Mouse (Mus musculus) mouse trophoblast stem cell (cell line): ENCODE data around the gene Kyat1.
"Not testable (repeated sequence)": the region's sequence is repeated elsewhere in the genome, so short reads cannot be mapped to it uniquely, and the experiment has no call there.

ENCODE experiments used
- in situ Hi-C, 2 experiments: fragments of 300-500 bp; cut with MseI, MboI; formaldehyde crosslinking; loops; 2 replicates in 1 of 2; 3 replicates in 1 of 2; pipeline ENCODE4 v1.15.1; 2025

The Kyat1 gene

DNA sequence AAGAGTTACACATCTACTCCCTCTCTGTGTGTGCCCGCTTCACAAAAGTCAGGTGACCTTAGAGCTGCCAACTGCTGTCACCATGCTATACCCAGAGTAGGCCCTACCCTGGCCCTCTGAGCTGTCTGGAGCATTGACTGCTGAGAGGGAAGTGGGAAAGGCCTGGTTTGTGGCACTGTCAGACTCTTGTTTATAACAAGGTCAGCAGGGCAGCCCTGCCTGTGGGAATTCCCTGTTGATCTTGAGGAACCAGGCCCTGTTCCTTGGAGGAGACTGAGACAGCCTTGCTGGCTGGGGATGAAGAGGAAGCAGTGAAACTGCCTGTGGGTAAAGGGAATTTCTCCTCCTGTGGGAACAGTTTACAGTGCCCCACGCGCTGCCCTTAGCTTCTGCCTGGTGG lies 9.1 kb upstream of the Kyat1 start:
- in situ Hi-C loops, result no loop called here

DNA sequence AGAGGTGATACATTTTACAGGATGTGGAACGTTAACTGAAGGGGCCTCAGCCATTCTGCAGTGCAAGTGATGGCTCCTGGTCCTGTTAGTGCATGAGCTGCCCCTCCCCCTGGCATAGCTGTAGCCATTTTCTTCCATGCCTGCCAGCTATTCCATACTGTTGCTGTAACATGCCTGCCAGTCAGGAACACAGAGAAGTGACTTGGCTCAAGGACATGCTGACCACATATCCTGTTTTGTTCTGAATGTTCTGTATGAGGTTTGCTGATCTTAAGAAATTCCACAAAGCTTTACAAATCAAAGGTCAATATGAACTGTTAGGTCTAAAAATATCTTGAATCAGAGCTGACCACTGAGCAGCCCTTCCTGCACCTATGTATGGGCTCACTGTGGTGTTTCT lies 7.3 kb upstream of the Kyat1 start:
- in situ Hi-C loops, result no loop called here

DNA sequence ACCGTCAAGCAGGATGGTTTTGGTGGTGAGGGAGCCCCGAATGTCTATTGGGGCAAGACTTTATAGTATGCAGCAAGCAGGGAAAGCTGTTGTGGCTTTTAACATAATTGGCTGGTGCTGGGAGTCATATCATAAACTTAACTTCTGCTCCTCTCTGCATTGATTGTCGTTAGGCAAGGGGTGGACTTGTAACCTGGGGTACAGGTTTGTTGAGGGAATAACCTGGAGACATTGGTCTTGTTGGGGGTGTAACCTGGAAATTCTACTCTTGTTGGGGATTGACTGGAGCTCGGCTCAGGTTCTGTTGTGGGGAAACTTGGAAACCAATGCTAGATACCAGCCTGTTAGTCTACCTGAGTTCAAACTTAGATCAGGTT lies 6.5 kb upstream of the Kyat1 start:
- in situ Hi-C loops, result no loop called here

GRCm38 (mm10) chr2:30211408-30212168 lies 5.9 kb upstream of the Kyat1 start:
- in situ Hi-C loops, result no loop called here

- in situ Hi-C loops, result no loop called here
These were observed 2.2 kb upstream of the Kyat1 start for GRCm38 (mm10) chr2:30207886-30208285.

DNA sequence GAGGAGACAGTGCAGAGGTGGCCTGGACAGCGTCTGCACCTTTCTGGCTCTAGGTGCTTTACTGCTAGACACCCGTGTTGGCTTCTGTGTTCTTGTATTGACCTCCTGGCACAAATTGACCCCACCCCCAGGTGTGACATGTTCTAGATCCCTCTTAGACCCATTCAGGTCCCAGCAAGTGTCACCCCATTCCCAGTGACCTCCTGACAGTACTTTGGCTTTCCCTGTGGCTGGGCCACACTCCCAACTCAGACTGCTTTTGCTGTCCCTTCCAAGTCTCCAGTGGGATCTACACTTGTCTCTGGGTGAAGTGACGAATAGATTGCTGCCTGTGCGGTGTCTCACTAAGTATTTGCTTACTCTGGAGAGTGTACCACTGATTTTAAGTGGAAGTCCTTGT lies 1.8 kb upstream of the Kyat1 start:
- in situ Hi-C loops, result no loop called here

DNA sequence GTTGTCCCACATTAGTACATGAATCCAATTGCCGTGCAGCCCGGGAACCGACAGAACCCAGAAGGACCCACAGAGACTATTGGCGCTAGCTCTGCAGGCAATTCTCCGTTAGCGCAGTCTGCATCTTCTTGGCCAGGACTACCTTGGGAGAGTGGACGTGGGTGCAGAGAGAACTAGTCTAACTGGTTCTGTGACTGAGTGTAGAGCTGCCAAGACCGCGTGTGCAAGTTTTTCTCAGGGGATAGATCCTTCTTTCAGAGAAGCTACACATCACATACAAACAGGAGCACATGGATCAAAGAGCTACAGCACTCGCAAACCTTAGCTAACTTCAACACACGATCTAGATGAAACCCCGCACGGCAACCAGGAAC lies 405 bp downstream of the Kyat1 start:
- in situ Hi-C loops, result no loop called here

GRCm38 (mm10) chr2:30203439-30203838 lies 2.2 kb downstream of the Kyat1 start:
- in situ Hi-C loops, result no loop called here

DNA sequence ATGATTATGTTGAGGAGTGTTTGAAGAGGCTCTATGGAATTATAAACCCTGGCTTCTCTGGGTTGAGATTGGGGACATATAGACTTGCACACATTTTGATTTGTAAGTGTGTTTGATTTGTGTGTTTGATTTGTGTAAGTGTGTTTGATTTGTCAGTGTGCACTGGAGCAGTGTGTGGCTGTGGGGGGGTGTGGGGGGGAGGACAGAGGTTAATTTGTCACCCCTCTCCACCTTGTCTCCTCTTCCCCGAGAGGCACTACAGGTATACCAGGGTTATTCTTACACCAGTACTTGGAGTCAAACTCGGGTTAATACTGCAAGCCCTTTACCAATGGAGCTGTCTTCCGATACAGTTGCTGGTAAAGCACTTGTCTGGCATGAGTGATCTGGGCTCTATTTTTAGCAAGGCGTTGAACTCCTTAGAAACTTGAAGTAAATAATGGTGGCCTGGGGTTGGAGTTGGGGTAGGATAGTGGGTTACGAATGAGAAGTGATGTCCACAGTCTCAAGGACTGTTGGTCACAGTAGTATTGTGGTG lies 5.2 kb downstream of the Kyat1 start:
- in situ Hi-C loops, result no loop called here

DNA sequence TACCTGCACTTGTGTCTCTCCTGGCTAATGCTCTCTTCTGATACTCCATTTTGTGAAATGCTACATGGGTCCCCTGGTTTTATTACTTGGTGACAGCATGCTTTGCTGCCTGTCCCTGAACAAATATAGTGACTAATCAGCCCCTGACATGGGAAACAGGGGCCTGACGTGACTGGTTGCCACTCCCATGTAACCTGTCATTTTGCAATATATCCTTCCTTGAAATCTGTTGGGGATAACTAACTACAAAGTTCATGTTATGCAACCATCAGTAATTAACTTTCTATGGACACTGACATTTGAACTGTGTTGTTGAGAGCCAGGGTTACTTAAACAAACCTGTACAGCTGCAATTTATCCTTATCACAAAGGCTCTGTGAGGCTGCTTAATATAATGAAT lies 5.7 kb downstream of the Kyat1 start:
- in situ Hi-C loops, result no loop called here

GRCm38 (mm10) chr2:30198021-30198420 lies 7.6 kb downstream of the Kyat1 start:
- in situ Hi-C loops, result no loop called here

GRCm38 (mm10) chr2:30194656-30195055 lies 11.0 kb downstream of the Kyat1 start:
- in situ Hi-C loops, result no loop called here

GRCm38 (mm10) chr2:30191790-30192580 lies 13.7 kb downstream of the Kyat1 start:
- in situ Hi-C loops, result no loop called here

GRCm38 (mm10) chr2:30185681-30186080 lies 20.0 kb downstream of the Kyat1 start:
- in situ Hi-C loops, result no loop called here

DNA sequence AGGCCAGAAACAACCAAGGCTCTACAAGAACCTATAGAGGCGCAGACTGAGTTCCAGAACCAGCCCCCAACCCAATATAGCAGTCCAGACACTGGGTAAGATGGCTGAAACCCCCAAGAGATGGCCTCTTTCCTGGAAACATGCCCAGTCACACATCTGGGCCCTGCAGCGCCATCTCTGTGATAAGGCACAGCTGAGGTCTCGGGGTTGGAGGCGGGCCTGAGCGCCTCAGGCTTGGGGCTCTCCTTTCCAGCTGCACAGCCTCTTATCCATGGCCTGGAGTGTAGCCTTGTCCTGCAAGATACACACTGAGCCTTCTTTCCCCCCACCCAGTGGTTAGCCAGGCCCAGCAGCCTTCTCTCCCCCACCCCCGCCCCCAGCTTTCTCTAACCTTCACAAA lies 20.4 kb downstream of the Kyat1 start:
- in situ Hi-C loops, result no loop called here

DNA sequence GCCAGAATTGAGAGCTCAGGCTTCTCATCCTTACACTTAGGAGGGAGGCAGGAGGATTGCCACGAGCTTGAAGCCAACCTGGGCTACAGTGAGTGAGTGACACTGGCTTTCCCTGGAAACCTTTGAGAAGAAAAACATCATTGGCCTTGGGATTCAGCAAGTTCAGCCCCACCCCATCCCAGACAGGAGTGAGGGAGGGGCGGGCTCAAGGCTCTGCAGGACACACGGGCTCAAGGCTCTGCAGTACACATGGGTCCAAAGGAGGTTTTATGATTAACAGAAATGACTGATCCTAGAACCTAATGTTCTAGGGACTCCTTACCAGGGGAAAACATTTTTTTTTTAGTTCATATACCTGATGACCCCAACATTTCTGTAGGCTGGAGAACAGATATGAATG lies 21.9 kb downstream of the Kyat1 start:
- in situ Hi-C loops, result no loop called here

- in situ Hi-C loops, result no loop called here
These were observed 23.2 kb downstream of the Kyat1 start for GRCm38 (mm10) chr2:30182424-30182823.

DNA sequence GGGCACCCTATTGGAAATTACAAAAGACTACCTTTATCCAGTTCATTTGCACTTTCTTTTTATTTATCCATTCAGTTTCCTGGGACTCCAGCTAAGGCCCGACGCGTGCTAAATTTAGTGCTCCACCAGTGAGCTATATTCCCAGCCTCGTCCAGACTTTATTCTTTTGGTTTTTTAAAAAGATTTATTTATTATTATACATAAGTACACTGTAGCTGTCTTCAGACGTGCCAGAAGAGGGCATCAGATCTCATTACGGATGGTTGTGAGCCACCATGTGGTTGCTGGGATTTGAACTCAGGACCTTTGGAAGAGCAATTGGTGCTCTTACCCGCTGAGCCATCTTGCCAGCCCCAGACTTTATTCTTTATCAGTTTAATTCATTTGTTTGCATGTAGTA lies 26.9 kb downstream of the Kyat1 start:
- in situ Hi-C loops, result not testable (repeated sequence)

GRCm38 (mm10) chr2:30177700-30178675 lies 27.7 kb downstream of the Kyat1 start, which contains the start of gene Spout1:
Gene Spout1, minus strand, starts transcription at chr2:30178459.
- in situ Hi-C loops, result no loop called here

DNA sequence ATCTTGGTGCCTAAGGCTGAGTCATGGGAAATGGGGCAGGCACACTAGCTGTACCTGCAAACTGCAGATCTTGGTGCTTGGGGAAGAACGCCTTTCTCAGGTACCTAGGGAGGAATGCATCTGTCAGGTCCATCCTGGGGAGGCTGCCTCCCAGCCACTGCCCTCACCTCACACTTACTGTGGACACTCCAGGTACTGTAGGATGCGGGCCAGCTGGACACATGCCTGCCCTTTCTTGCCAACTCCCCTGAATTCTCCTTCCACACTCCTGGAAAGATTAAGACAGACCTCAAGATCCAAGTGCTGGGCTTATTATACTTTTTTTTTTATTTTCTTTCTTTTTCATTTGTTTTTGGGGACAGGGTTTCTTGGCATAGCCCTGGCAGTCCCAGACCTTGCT lies 29.1 kb downstream of the Kyat1 start:
- in situ Hi-C loops, result no loop called here

GRCm38 (mm10) chr2:30175897-30176296 lies 29.8 kb downstream of the Kyat1 start:
- in situ Hi-C loops, result no loop called here
